Mouse (Mus musculus): ENCODE measurements around the gene Fcgbp. TPM values are rescaled to one million over a fixed set of nuclear protein-coding genes. Genes with fewer than 3 reads are reported as not detected.

Fcgbp gene
- polyA plus RNA-seq (2017; shearing (Covaris generic)) = 1 to 10 TPM in 1 of 2 experiments, under 1 TPM in 1; 0.08 to 2.1 TPM

DNA sequence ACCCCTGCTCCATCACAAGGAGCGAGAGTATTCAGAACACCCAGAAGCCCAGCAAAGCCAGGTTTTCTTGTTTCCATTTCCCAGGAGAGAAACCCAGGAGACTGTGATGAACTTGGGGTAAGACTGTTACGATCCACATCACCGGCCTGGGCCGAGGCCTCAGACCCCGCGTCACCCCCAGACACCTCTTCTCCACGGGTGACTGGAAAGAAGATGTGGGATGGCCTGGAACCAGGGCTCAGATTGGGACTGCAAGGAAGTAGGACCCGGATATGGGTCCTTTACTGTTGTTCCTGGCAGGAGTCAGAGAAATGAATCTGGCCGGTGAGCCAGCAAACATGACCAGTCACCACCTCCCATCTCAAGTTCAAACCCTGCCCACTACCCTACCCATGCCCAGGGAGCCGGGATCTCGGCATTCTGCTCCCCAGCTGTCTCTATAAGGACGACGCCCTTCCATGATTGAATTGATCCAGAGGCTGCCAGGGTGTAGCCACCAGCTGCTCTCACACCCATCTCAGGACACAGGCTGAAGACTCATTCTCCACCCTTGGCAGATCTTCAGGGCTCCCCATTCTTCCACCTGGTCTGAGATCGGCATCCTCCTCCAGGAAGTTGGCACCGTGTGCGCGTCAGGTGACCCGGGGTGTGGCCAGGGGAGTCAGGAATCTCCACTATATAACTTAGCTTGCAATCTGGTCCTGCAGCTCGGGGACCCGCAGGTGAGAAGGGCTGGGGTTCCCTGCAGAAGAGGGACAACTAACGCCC is at the start of gene Fcgbp:
Fcgbp (plus strand) TSS at position 706 of the 768 bp plus-strand sequence.

GRCm38 (mm10) chr7:28049476-28050409 is 21.3 kb upstream of the Fcgbp start, which contains the start of gene Psmc4:
Psmc4 (minus strand) TSS chr7:28050101.

DNA sequence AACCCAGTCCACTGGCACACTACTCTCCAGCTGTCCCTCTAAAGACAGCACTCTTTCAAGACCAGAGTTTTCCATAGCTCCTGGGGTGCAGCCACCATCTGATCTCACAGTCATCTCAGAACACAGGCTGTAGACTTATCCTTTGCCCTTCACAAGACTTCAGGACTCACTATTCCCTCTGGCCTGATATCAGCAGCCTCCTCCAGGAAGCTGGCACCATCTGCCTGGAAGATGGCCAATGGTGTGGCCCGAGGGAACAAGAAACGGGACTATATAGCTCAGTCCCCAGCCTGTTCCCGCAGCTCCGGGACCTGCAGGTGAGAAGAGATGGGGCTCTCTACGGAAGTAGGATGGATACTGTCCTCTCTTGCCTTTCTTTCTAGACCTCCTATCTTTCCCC is 58.1 kb downstream of the Fcgbp start, which contains the start of gene 9530053A07Rik:
9530053A07Rik (plus strand) TSS at position 301 of the 400 bp plus-strand sequence.

GRCm38 (mm10) chr7:28169489-28170422 is 98.7 kb downstream of the Fcgbp start, which contains the start of gene Fbl:
Fbl (plus strand) TSS chr7:28169710.

Other genes starting within 250 kb of the Fcgbp start
- gene Zfp59, start 232.6 kb upstream of the Fcgbp start, polyA plus RNA-seq (2017; shearing (Covaris generic)) = 1 to 10 TPM; 7.5 to 9.3 TPM
- gene Zfp607a, start 213.7 kb upstream of the Fcgbp start, polyA plus RNA-seq (2017; shearing (Covaris generic)) = 10 to 100 TPM; 10.3 to 11.6 TPM
- gene Zfp974, start 141.8 kb upstream of the Fcgbp start, polyA plus RNA-seq (2017; shearing (Covaris generic)) = 1 to 10 TPM; 6.5 to 9.6 TPM
- gene Zfp780b, start 92.1 kb upstream of the Fcgbp start, polyA plus RNA-seq (2017; shearing (Covaris generic)) = 10 to 100 TPM; 11.7 to 12.2 TPM
- gene Zfp850, start 57.1 kb upstream of the Fcgbp start, polyA plus RNA-seq (2017; shearing (Covaris generic)) = 1 to 10 TPM; 7.3 to 8.3 TPM
- 100 to 1,000 TPM; 190 to 197 TPM for gene Psmc4, start 21.1 kb upstream of the Fcgbp start, polyA plus RNA-seq (2017; shearing (Covaris generic))
- gene 9530053A07Rik, start 58.2 kb downstream of the Fcgbp start, polyA plus RNA-seq (2017; shearing (Covaris generic)) = under 1 TPM; 0.08 to 0.70 TPM
- 100 to 1,000 TPM; 151 to 160 TPM for gene Fbl, start 98.5 kb downstream of the Fcgbp start, polyA plus RNA-seq (2017; shearing (Covaris generic))
- gene Dyrk1b, start 108.2 kb downstream of the Fcgbp start, polyA plus RNA-seq (2017; shearing (Covaris generic)) = 10 to 100 TPM; 11.0 to 12.3 TPM
- gene Eid2, start 196.6 kb downstream of the Fcgbp start, polyA plus RNA-seq (2017; shearing (Covaris generic)) = 10 to 100 TPM; 18.0 to 22.6 TPM
- 1 to 10 TPM; 4.2 to 6.9 TPM for gene Eid2b, start 206.5 kb downstream of the Fcgbp start, polyA plus RNA-seq (2017; shearing (Covaris generic))
- under 1 TPM in 1 of 2 experiments, not detected in 1; 0.75 TPM for gene Selenov, start 219.9 kb downstream of the Fcgbp start, polyA plus RNA-seq (2017; shearing (Covaris generic))
- under 1 TPM in 1 of 2 experiments, not detected in 1; 0.83 TPM for gene Dll3, start 231.0 kb downstream of the Fcgbp start, polyA plus RNA-seq (2017; shearing (Covaris generic))
- gene Timm50, start 240.8 kb downstream of the Fcgbp start, polyA plus RNA-seq (2017; shearing (Covaris generic)) = 10 to 100 TPM; 74.5 to 88.5 TPM